Mouse (Mus musculus): ENCODE data around the gene Fam149b.

- TF ChIP-seq CTCF (IDR thresholded peaks at IDR 0.05; ENCODE audit: low read depth) = no peak
- TF ChIP-seq EP300 (IDR thresholded peaks at IDR 0.05; ENCODE audit: low read depth) = no peak
Measured at GRCm38 (mm10) chr14:20339415-20339814, 8.5 kb upstream of the Fam149b start.
